Mouse (Mus musculus) embryonic facial prominence, embryonic 15.5 days (tissue): ENCODE measurements around the gene Sag. TPM values are rescaled to one million over a fixed set of nuclear protein-coding genes. Genes with fewer than 3 reads are reported as not detected.

Experiments
- ATAC-seq: fragments of 200-750 bp; cut with Nextera tagmentation; 2 replicates; pipeline ENCODE4 v1.8.0; 2017; ENCODE audit warnings: low read depth, moderate TSS enrichment; ENCODE audit not compliant: insufficient number of reproducible peaks, low FRiP score, low TSS enrichment
- H3K27ac ChIP-seq: fragments of 300-500 bp; sonication (generic); replicated peaks from 2 replicates; pipeline ENCODE4 v1.5.1; 2015; ENCODE audit warnings: mild to moderate bottlenecking, inconsistent platforms
- H3K27me3 ChIP-seq: fragments of 300-500 bp; sonication (generic); 2 replicates; pipeline ENCODE4 v1.6.1; 2015; ENCODE audit warnings: inconsistent platforms
- H3K36me3 ChIP-seq: fragments of 300-500 bp; sonication (generic); 2 replicates; pipeline ENCODE4 v1.6.1; 2015; ENCODE audit warnings: mild to moderate bottlenecking, inconsistent platforms
- H3K4me1 ChIP-seq: fragments of 300-500 bp; sonication (generic); 2 replicates; pipeline ENCODE4 v1.6.1; 2015; ENCODE audit warnings: inconsistent platforms
- H3K4me2 ChIP-seq: fragments of 300-500 bp; sonication (generic); replicated peaks from 2 replicates; pipeline ENCODE4 v1.6.1; 2015; ENCODE audit warnings: mild to moderate bottlenecking, inconsistent platforms
- H3K4me3 ChIP-seq: fragments of 300-500 bp; sonication (generic); replicated peaks from 2 replicates; pipeline ENCODE4 v1.5.1; 2015; ENCODE audit warnings: mild to moderate bottlenecking, inconsistent platforms
- H3K9ac ChIP-seq: fragments of 300-500 bp; sonication (generic); 2 replicates; pipeline ENCODE4 v1.6.1; 2015; ENCODE audit warnings: inconsistent platforms
- H3K9me3 ChIP-seq: fragments of 300-500 bp; sonication (generic); replicated peaks from 2 replicates; pipeline ENCODE4 v1.6.1; 2016; ENCODE audit warnings: inconsistent platforms
- WGBS: fragments of 180-500 bp; shearing (Covaris S2); methylation state at CpG from one replicate; pipeline ENCODE4 v1.1.7; 2015; 5-methylcytosine and 5-hydroxymethylcytosine counted together
- polyA plus RNA-seq: library from polyadenylated mRNA; unstranded; fragments of >200 nt; fragmentation: Nextera tagmentation; extraction: Ambion mirVana; gene quantifications from 2 replicates; pipeline ENCODE4 v1.2.1, GENCODE M21; 2015

Sag gene
- polyA plus RNA-seq, 1 experiment from 2014 or later, result 2.7 TPM

DNA sequence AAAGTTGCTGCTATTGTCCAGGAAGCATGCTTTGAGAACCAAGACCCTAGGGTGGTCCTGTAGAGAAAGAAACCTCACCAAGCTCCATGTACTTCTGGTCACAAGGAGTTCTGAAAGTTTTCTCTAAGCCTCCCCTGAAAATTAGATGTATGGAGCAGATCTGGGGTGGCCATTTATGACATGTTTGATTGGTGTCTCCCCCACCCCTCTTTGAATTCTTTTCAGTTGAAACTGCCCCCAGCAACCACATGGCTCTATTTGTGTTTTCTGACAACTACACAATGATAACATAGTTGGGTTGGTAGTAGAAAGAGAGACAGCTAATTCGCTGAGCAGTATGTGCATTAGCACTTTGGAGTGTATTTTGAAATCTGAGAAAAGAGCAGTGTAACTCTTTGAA is 52.0 kb downstream of the Sag start:
- no peaks in the 10 kb centered on the region for H3K9me3 ChIP-seq
- no peak overlapping the region for H3K9ac ChIP-seq
- H3K4me1 ChIP-seq, result peaks cover 23% of the 10 kb centered on the region
- H3K4me3 ChIP-seq, result no peak overlapping the region
- WGBS, result 76% methylated on average over 1 of the region's 1 CpGs
- no peak overlapping the region for H3K4me2 ChIP-seq
- no peaks in the 10 kb centered on the region for H3K36me3 ChIP-seq
- ATAC-seq, result no peak
- no peaks in the 10 kb centered on the region for H3K27me3 ChIP-seq
- H3K27ac ChIP-seq, result no peak overlapping the region

DNA sequence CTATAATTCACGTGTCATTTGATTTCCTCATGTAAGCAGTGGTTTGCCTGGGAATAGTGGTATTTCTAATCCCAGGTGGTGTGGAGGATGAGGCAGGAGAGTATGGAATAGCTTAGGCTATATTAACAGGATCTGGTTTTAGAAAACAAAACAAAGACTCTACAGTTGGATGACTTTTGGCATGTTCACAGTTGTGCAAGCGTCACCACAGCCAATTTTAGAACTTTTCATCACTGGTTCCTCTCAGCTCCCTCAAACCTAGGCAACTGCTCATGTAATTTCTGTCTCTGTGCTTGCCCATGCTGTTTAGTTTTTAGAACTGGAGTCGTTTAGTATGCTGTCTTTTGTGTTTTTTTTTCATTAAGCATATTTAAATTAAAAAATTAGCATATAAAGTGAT is 53.3 kb downstream of the Sag start:
- Histone ChIP-seq H3K27ac (no peak overlapping the region), H3K9me3 (no peaks in the 10 kb centered on the region), H3K36me3 (no peaks in the 10 kb centered on the region), H3K4me3 (no peak overlapping the region), H3K4me1 (peaks cover 23% of the 10 kb centered on the region), H3K9ac (no peak overlapping the region), H3K27me3 (no peaks in the 10 kb centered on the region), H3K4me2 (no peak overlapping the region)
- ATAC-seq, result no peak
- 68% methylated on average over 3 of the region's 3 CpGs for WGBS

DNA sequence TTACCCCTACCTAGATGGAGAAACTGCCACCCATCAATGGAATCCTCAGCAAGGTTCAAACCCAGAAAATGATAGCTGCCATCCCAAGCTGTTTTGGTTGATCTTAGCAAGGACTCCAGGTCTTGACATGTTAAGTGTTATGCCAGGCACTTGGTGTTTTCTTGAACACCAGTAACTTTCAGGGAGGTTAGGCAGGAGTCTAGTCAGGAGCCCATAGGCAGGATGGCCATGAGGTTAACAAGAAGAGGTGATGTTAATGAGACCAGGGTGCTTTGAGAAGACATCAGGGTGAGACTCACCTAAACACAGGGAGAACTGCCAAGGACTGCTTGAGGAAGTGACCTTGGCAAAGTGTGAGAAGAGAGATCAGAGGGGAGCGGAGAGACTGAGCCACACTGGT is 54.6 kb downstream of the Sag start:
- peaks cover 21% of the 10 kb centered on the region for H3K4me1 ChIP-seq
- no peak overlapping the region for H3K4me2 ChIP-seq
- H3K4me3 ChIP-seq, result no peak overlapping the region
- H3K9me3 ChIP-seq, result no peaks in the 10 kb centered on the region
- H3K27ac ChIP-seq, result no peak overlapping the region
- H3K27me3 ChIP-seq, result no peaks in the 10 kb centered on the region
- H3K36me3 ChIP-seq, result no peaks in the 10 kb centered on the region
- H3K9ac ChIP-seq, result no peak overlapping the region
- no peak for ATAC-seq
- 96% methylated on average over 1 of the region's 1 CpGs for WGBS

DNA sequence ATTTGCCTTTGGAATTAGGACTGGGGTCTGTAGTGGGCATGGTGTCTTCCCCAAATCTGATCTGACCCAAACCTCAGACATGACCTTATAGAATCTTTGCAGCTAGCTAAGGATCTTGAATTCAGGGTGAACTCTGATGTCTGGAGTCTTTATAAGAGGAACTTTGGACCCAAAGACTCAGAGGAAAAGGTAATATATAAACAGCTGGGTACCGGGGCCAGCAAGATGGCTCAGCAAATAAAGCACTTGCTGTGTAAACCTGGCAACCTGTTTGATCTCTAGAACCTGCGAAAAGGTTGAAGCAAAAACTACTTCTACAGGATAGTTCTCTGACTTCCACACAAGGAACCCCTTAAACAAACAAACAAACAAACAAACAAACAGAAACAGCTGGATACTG is 55.0 kb downstream of the Sag start:
- Histone ChIP-seq H3K27ac (no peak overlapping the region), H3K4me2 (no peak overlapping the region), H3K4me1 (peaks cover 21% of the 10 kb centered on the region), H3K9me3 (no peaks in the 10 kb centered on the region), H3K9ac (no peak overlapping the region), H3K36me3 (no peaks in the 10 kb centered on the region), H3K4me3 (no peak overlapping the region), H3K27me3 (no peaks in the 10 kb centered on the region)
- ATAC-seq, result no peak
- 94% methylated on average over 2 of the region's 2 CpGs for WGBS

DNA sequence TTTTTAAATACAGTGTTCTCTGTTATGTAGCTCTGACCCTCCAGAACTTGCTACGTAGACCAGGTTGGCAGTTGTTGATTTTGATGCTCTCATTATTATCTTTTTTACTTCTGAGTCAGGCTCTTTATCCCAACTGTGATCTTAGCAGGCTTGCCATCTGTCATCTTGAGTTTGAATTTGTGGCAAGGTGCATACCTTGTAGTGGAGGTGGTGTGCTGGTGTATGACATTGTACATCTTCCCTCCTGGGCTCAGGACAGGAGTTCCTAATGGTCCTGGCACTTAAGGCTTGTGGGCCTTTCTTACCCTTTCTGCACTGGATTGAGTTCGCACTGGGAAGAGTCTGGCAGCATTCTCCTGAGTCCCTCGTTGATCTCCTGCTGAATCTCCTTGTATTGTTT is 60.1 kb downstream of the Sag start:
- 79% methylated on average over 3 of the region's 3 CpGs for WGBS
- no peaks in the 10 kb centered on the region for H3K9me3 ChIP-seq

DNA sequence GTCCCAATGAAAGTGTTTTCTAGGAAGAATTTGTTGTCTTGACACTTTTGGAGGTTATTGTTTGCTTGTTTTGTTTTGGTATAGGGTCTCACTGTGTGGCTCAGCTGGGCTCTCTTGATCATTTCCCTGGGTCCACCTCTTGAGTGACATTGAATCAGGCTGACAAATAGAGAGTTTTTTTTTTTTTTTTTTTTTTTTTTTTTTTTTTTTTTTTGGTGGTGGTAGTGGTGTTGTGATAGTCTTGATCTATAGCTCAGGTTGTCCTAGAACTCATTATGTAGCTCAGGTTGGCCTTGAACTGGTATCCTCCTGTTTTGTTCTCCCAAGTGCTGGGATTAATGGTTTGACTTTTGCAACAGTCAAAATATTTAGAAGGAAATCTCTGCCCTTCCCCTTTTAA is 61.4 kb downstream of the Sag start:
- H3K36me3 ChIP-seq, result no peaks in the 10 kb centered on the region
- no peak overlapping the region for H3K4me2 ChIP-seq
- no peaks in the 10 kb centered on the region for H3K27me3 ChIP-seq
- no peak for ATAC-seq
- H3K4me1 ChIP-seq, result 0 out of 2 replicates have a peak, but pooled peaks cover 5% of the 10 kb centered on the region
- no peak overlapping the region for H3K4me3 ChIP-seq
- no peaks in the 10 kb centered on the region for H3K9me3 ChIP-seq
- no peak overlapping the region for H3K9ac ChIP-seq
- H3K27ac ChIP-seq, result no peak overlapping the region

More for the DNA sequence above, 60.1 kb downstream of the Sag start:
- Histone ChIP-seq H3K4me3 (no peak overlapping the region), H3K27ac (no peak overlapping the region), H3K36me3 (no peaks in the 10 kb centered on the region), H3K4me1 (0 out of 2 replicates have a peak, but pooled peaks cover 5% of the 10 kb centered on the region), H3K9ac (no peak overlapping the region), H3K4me2 (no peak overlapping the region), H3K27me3 (no peaks in the 10 kb centered on the region)
- no peak for ATAC-seq

DNA sequence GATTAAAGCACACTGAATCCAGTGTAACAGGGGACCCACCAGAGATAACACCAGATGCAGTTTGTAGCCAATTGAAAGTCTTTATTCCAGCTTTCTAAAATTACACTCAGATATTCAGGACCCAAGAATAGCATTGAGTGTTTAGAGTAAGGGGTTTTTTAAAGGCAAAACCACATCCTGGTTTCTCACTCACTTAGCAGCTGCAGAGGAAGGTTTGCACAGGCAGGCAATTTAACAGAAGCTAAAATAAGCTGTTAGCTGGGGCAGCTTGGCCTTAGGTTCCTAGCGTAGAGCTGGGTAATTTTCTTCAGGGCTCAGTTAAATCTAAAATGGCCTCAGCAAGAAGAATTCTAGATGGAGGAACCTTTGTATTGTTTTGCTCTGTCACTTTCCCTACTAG is 63.2 kb downstream of the Sag start:
- no peak for ATAC-seq
- no peak overlapping the region for H3K4me2 ChIP-seq
- H3K36me3 ChIP-seq, result no peaks in the 10 kb centered on the region
- H3K9ac ChIP-seq, result no peak overlapping the region
- H3K4me3 ChIP-seq, result no peak overlapping the region
- H3K27me3 ChIP-seq, result no peaks in the 10 kb centered on the region
- WGBS, result 73% methylated on average over 1 of the region's 1 CpGs
- no peak overlapping the region for H3K27ac ChIP-seq
- H3K9me3 ChIP-seq, result no peaks in the 10 kb centered on the region
- H3K4me1 ChIP-seq, result peaks cover 5% of the 10 kb centered on the region; the same call in 1 of the 2 replicates

DNA sequence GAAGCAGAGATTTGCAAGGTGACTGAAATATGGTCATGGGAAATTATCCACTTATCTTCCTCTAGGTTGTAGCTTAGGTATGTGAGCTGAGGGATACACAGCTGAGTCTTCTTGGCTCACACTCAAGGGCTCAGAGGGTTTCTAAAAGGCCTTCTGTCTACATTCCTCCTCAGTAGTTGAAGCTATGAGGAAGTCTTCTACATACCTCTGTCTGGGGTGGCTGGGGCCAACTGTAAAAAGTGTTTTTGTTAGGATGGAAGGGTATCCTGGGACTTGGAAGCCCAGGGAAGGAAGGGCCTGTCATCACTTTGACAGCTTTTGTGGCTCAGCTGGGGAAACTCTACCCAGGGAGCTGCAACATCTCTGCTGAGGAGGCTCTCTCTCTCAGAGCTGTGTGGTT is 68.1 kb downstream of the Sag start:
- Histone ChIP-seq H3K4me1 (no peaks in the 10 kb centered on the region; the same call in 1 of the 2 replicates), H3K36me3 (no peaks in the 10 kb centered on the region), H3K9ac (no peak overlapping the region), H3K27me3 (no peaks in the 10 kb centered on the region), H3K9me3 (no peaks in the 10 kb centered on the region), H3K27ac (no peak overlapping the region), H3K4me3 (no peak overlapping the region), H3K4me2 (no peak overlapping the region)
- ATAC-seq, result peak; percentile 24; the same call in 1 of the 2 replicates

DNA sequence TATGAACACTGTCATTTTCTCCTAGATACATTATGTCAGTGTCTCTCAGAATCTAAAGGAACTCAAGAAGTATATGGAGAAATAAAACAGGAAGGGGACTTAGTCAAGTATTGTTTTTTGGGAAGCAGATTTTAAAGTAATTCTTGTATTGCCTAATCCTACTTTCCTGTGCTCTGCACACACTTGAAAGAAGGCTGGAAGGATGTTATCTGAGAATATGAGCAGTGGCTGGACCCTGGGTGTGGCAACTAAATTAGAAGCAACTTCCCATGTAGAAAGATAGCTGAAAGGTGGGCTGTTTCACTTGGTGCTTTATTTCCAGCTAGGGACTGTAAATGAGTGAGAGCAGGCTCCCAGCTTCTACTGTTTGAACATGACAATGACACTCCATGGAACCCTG is 69.6 kb downstream of the Sag start:
- Histone ChIP-seq H3K4me1 (peaks cover 13% of the 10 kb centered on the region), H3K4me2 (no peak overlapping the region), H3K36me3 (no peaks in the 10 kb centered on the region), H3K9ac (no peak overlapping the region), H3K27ac (no peak overlapping the region), H3K27me3 (no peaks in the 10 kb centered on the region), H3K4me3 (no peak overlapping the region), H3K9me3 (no peaks in the 10 kb centered on the region)
- no peak for ATAC-seq

DNA sequence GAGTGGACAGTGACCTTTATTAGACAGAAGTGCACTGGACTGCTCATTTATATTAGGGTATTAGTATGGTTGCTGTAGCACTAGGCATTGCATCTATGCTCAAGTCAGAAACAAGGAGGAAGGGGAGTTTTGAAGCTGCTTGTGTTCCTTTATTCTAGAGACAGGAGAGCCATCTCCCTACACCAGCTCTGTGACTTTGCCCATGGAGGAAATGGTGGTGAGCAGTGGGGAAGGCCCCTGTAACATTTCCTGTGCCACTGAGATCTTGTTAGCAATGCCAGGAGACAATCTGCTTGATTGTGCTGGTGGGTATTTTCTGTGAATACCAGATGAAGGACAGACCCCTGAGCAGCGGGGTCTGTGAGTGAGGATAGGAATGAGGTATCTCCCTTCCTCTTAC is 72.6 kb downstream of the Sag start:
- Histone ChIP-seq H3K9me3 (no peaks in the 10 kb centered on the region), H3K9ac (no peak overlapping the region), H3K4me3 (no peak overlapping the region), H3K27ac (no peak overlapping the region), H3K4me1 (peaks cover 37% of the 10 kb centered on the region), H3K36me3 (no peaks in the 10 kb centered on the region), H3K27me3 (no peaks in the 10 kb centered on the region), H3K4me2 (no peak overlapping the region)
- ATAC-seq, result no peak
- 91% methylated on average over 1 of the region's 1 CpGs for WGBS

DNA sequence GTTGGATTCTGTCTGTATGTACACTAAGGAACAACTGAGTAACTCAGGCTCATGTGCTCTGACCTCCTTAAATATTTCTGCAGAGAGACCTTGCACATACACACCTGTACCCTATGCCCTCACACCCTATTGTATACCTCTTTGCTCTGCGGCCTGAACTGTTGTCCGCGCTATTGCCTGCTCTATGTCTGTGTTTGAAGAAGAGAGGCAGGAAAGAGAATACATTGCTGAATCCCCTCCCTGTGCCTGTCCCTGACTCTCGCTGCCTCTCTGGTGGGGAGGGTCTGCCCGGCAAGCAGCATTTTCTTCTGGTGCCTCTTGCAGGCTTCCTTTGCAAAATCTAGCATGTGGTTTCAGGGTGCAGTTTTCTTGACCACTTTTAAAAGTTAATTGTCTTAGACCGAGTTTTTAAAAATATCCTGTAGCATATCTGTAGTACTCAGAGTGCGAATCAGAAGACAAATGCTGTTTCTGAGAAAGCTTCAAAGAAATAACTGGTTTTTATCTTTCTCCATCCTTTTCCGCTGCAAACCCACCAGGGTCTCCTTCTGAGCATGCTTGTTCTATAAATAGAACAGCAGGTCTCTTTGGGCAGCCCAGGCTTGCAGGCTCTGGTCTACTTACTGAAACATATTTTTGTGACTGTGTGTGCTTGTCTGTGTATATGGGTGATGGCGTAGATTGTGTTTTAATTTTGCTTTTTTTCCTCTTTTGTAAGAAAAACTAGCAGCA is 74.2 kb downstream of the Sag start:
- peaks cover 46% of the 10 kb centered on the region for H3K4me1 ChIP-seq
- 0 out of 2 replicates have a peak overlapping the region, but pooled peaks have one; percentile 3 for H3K27ac ChIP-seq
- no peak overlapping the region for H3K9ac ChIP-seq
- no peaks in the 10 kb centered on the region for H3K27me3 ChIP-seq
- no peak overlapping the region for H3K4me3 ChIP-seq
- no peaks in the 10 kb centered on the region for H3K36me3 ChIP-seq
- H3K4me2 ChIP-seq, result no peak overlapping the region
- H3K9me3 ChIP-seq, result no peaks in the 10 kb centered on the region
- no peak for ATAC-seq
- WGBS, result 58% methylated on average over 9 of the region's 9 CpGs

DNA sequence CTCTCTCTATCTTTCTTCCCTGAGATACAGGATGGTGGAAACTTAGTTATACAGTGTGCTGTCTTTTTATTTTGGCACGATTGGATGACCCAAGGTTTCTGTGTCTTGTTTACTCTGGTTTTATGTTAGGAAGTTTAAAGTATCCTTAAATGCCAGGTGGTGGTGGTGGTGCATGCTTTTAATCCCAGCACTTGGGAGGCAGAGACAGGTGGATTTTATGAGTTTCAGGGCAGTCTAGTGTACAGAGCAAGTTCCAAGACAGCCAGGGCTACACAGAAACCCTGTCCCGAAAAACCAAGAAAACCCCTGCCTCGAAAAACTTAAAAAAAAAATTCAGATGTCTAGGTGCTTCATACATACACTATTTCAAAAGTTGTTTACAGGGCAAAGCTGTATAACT is 75.6 kb downstream of the Sag start:
- Histone ChIP-seq H3K27me3 (no peaks in the 10 kb centered on the region), H3K4me3 (no peak overlapping the region), H3K4me2 (no peak overlapping the region), H3K36me3 (peaks cover 10% of the 10 kb centered on the region; the same call in 1 of the 2 replicates), H3K9ac (no peak overlapping the region), H3K27ac (no peak overlapping the region; the same call in 1 of the 2 replicates), H3K9me3 (no peaks in the 10 kb centered on the region), H3K4me1 (peaks cover 46% of the 10 kb centered on the region)
- 90% methylated on average over 3 of the region's 3 CpGs for WGBS
- ATAC-seq, result no peak
